Mouse (Mus musculus): ENCODE measurements around the gene Gfy. TPM values are rescaled to one million over a fixed set of nuclear protein-coding genes. Genes with fewer than 3 reads are reported as not detected.
A peak's percentile ranks its signal among the peaks of the same experiment; 100 is the strongest.

Gfy gene
- polyA plus RNA-seq, 1 experiment from 2014 or later: not detected

- no peaks in the 10 kb centered on the region for H3K9me3 ChIP-seq (ENCODE audit: control insufficient read depth)
- H3K27me3 ChIP-seq (replicated peaks; ENCODE audit: control insufficient read depth, insufficient read depth, low read length): no peaks in the 10 kb centered on the region
- peak overlapping the region; percentile 93 for H3K4me3 ChIP-seq (ENCODE audit: low read depth, low read length)
- ATAC-seq: no peak
- WGBS: 26% methylated on average over 21 of the region's 21 CpGs
- H3K4me1 ChIP-seq (replicated peaks; ENCODE audit: control insufficient read depth, insufficient read depth, low read length): peaks cover 3% of the 10 kb centered on the region; the same call in 1 of the 2 replicates
- H3K27ac ChIP-seq (ENCODE audit: low read depth, low read length): peak overlapping the region; percentile 66
- peak; percentile 56 for TF ChIP-seq CTCF (IDR thresholded peaks at IDR 0.05; ENCODE audit: low read depth)
- peak overlapping the region; percentile 83 for H3K4me2 ChIP-seq (replicated peaks; ENCODE audit: low read depth)
- peaks cover 32% of the 10 kb centered on the region for H3K36me3 ChIP-seq (ENCODE audit: control insufficient read depth, insufficient read depth)
- peak overlapping the region; percentile 93 for H3K9ac ChIP-seq (ENCODE audit: low read depth, low read length)
Observed at GRCm38 (mm10) chr7:45126844-45127699, 52.3 kb downstream of the Gfy start.

Small RNA genes within 50 kb of the gene (microRNA-seq; reads per million reads assigned to microRNA genes)
- gene Mir5121 (13.3 reads per million, percentile 24 among the genes with 10 or more reads in this experiment), gene Mir7055 (not detected)

Other genes starting within 250 kb of the Gfy start
- 0.13 TPM in 1 of 2 replicates, not detected in the other for gene Tsks, start 236.4 kb downstream of the Gfy start, polyA plus RNA-seq (2015; fragmentation: Nextera tagmentation; extraction: Ambion mirVana)
- 3.5 and 4.5 TPM in 2 replicates for gene Cpt1c, start 204.7 kb downstream of the Gfy start, polyA plus RNA-seq (2015; fragmentation: Nextera tagmentation; extraction: Ambion mirVana)
- gene Prmt1, start 193.0 kb downstream of the Gfy start, polyA plus RNA-seq (2015; fragmentation: Nextera tagmentation; extraction: Ambion mirVana): 124 and 130 TPM in 2 replicates
- gene Irf3, start 181.9 kb downstream of the Gfy start, polyA plus RNA-seq (2015; fragmentation: Nextera tagmentation; extraction: Ambion mirVana): 53.2 and 56.4 TPM in 2 replicates
- gene Bcl2l12, start 180.9 kb downstream of the Gfy start, polyA plus RNA-seq (2015; fragmentation: Nextera tagmentation; extraction: Ambion mirVana): 18.3 and 19.6 TPM in 2 replicates
- gene Scaf1, start 163.2 kb downstream of the Gfy start, polyA plus RNA-seq (2015; fragmentation: Nextera tagmentation; extraction: Ambion mirVana): 21.7 and 22.6 TPM in 2 replicates
- 94.6 and 100 TPM in 2 replicates for gene Rras, start 161.6 kb downstream of the Gfy start, polyA plus RNA-seq (2015; fragmentation: Nextera tagmentation; extraction: Ambion mirVana)
- 2.4 and 2.6 TPM in 2 replicates for gene Prr12, start 126.7 kb downstream of the Gfy start, polyA plus RNA-seq (2015; fragmentation: Nextera tagmentation; extraction: Ambion mirVana)
- gene Nosip, start 117.1 kb downstream of the Gfy start, polyA plus RNA-seq (2015; fragmentation: Nextera tagmentation; extraction: Ambion mirVana): 38.9 and 40.5 TPM in 2 replicates
- gene Prrg2, start 116.9 kb downstream of the Gfy start, polyA plus RNA-seq (2015; fragmentation: Nextera tagmentation; extraction: Ambion mirVana): 56.8 and 59.0 TPM in 2 replicates
- 81.8 and 85.6 TPM in 2 replicates for gene Rcn3, start 87.3 kb downstream of the Gfy start, polyA plus RNA-seq (2015; fragmentation: Nextera tagmentation; extraction: Ambion mirVana)
- gene Fcgrt, start 75.7 kb downstream of the Gfy start, polyA plus RNA-seq (2015; fragmentation: Nextera tagmentation; extraction: Ambion mirVana): 2,929 and 3,267 TPM in 2 replicates
- gene Rps11, start 55.1 kb downstream of the Gfy start, polyA plus RNA-seq (2015; fragmentation: Nextera tagmentation; extraction: Ambion mirVana): 1,691 and 1,755 TPM in 2 replicates
- gene Rpl13a, start 50.8 kb downstream of the Gfy start, polyA plus RNA-seq (2015; fragmentation: Nextera tagmentation; extraction: Ambion mirVana): 1,616 and 1,752 TPM in 2 replicates
- 0.70 and 0.82 TPM in 2 replicates for gene Gm45713, start 43.3 kb downstream of the Gfy start, polyA plus RNA-seq (2015; fragmentation: Nextera tagmentation; extraction: Ambion mirVana)
- 2.1 and 2.7 TPM in 2 replicates for gene Flt3l, start 43.1 kb downstream of the Gfy start, polyA plus RNA-seq (2015; fragmentation: Nextera tagmentation; extraction: Ambion mirVana)
- gene Pih1d1, start 25.3 kb downstream of the Gfy start, polyA plus RNA-seq (2015; fragmentation: Nextera tagmentation; extraction: Ambion mirVana): 63.6 and 64.7 TPM in 2 replicates
- 86.8 and 102 TPM in 2 replicates for gene Aldh16a1, start 25.0 kb downstream of the Gfy start, polyA plus RNA-seq (2015; fragmentation: Nextera tagmentation; extraction: Ambion mirVana)
- not detected in 2 replicates for gene Slc17a7, start 15.6 kb downstream of the Gfy start, polyA plus RNA-seq (2015; fragmentation: Nextera tagmentation; extraction: Ambion mirVana)
- not detected in 2 replicates for gene Pth2, start 1.4 kb upstream of the Gfy start, polyA plus RNA-seq (2015; fragmentation: Nextera tagmentation; extraction: Ambion mirVana)
- 0.07 TPM in 1 of 2 replicates, not detected in the other for gene Ccdc155, start 25.3 kb upstream of the Gfy start, polyA plus RNA-seq (2015; fragmentation: Nextera tagmentation; extraction: Ambion mirVana)
- gene Dkkl1, start 32.6 kb upstream of the Gfy start, polyA plus RNA-seq (2015; fragmentation: Nextera tagmentation; extraction: Ambion mirVana): 0.47 and 0.55 TPM in 2 replicates
- gene Tead2, start 36.2 kb upstream of the Gfy start, polyA plus RNA-seq (2015; fragmentation: Nextera tagmentation; extraction: Ambion mirVana): 18.7 and 20.8 TPM in 2 replicates
- 1.6 and 2.3 TPM in 2 replicates for gene Cd37, start 59.5 kb upstream of the Gfy start, polyA plus RNA-seq (2015; fragmentation: Nextera tagmentation; extraction: Ambion mirVana)
- gene Slc6a16, start 61.5 kb upstream of the Gfy start, polyA plus RNA-seq (2015; fragmentation: Nextera tagmentation; extraction: Ambion mirVana): not detected in 2 replicates
- not detected in 2 replicates for gene Slc6a21, start 97.9 kb upstream of the Gfy start, polyA plus RNA-seq (2015; fragmentation: Nextera tagmentation; extraction: Ambion mirVana)
- gene Trpm4, start 154.2 kb upstream of the Gfy start, polyA plus RNA-seq (2015; fragmentation: Nextera tagmentation; extraction: Ambion mirVana): 49.4 and 55.1 TPM in 2 replicates
- gene Hrc, start 155.7 kb upstream of the Gfy start, polyA plus RNA-seq (2015; fragmentation: Nextera tagmentation; extraction: Ambion mirVana): 0.76 and 0.88 TPM in 2 replicates
- gene Ppfia3, start 187.4 kb upstream of the Gfy start, polyA plus RNA-seq (2015; fragmentation: Nextera tagmentation; extraction: Ambion mirVana): 24.5 and 24.8 TPM in 2 replicates
- gene Lin7b, start 191.0 kb upstream of the Gfy start, polyA plus RNA-seq (2015; fragmentation: Nextera tagmentation; extraction: Ambion mirVana): 3.4 TPM in 2 replicates
- gene Snrnp70, start 216.2 kb upstream of the Gfy start, polyA plus RNA-seq (2015; fragmentation: Nextera tagmentation; extraction: Ambion mirVana): 81.3 and 85.5 TPM in 2 replicates
- 0.07 and 0.08 TPM in 2 replicates for gene Kcna7, start 226.1 kb upstream of the Gfy start, polyA plus RNA-seq (2015; fragmentation: Nextera tagmentation; extraction: Ambion mirVana)
- gene Ntf5, start 234.1 kb upstream of the Gfy start, polyA plus RNA-seq (2015; fragmentation: Nextera tagmentation; extraction: Ambion mirVana): 2.0 TPM in 2 replicates
- gene Lhb, start 241.3 kb upstream of the Gfy start, polyA plus RNA-seq (2015; fragmentation: Nextera tagmentation; extraction: Ambion mirVana): not detected in 2 replicates

Measured in intestine, postnatal 0 days (tissue).